Mouse (Mus musculus): Measurements from ENCODE around the gene Ncoa6.

DNA sequence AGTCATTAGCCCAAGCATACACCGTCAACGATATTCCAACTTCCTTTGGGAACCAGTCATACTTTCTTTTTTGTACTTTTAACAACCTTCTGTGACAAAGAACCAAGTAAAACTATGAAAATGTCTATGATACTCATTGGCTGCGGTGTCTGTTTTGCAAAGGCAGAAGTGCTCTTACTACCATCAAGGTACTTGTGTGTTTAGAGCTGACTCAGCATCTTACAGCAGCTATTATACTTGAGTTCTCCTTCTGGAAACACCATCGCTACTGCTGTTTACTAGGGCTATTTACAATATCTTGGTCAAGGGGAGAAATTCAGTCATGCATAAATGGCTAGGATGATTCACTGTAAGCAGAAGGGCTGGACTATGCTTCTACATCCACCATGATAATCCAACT is 71.8 kb downstream of the Ncoa6 start:
- TF ChIP-seq POLR2A (IDR thresholded peaks at IDR 0.05; ENCODE audit: borderline replicate concordance, insufficient read depth, low read length), result no peak
- no peak for TF ChIP-seq CTCF (IDR thresholded peaks at IDR 0.05; ENCODE audit: borderline replicate concordance, insufficient read depth, low read depth, low read length)
